Mouse (Mus musculus): ENCODE measurements around the gene Elp4. TPM values are rescaled to one million over a fixed set of nuclear protein-coding genes. Genes with fewer than 3 reads are reported as not detected.

The Elp4 gene
- total RNA-seq, 1 experiment = 15.6 TPM

GRCm38 (mm10) chr2:105663101-105663511, 241.3 kb downstream of the Elp4 start:
- no peak overlapping the region for H3K4me3 ChIP-seq (ENCODE audit: insufficient read depth in 1 of 2, low read depth in 1 of 2, low read length in 2 of 2, poor library complexity in 1 of 2, severe bottlenecking in 1 of 2)
- no peaks in the 10 kb centered on the region for H3K9me3 ChIP-seq (ENCODE audit: control insufficient read depth, insufficient read depth, low read depth, low read length)
- in situ Hi-C loops (cut with MboI; ENCODE audit: low sequenced_read_pairs in 2 of 2, unreplicated experiment in 2 of 2) = no loop called here
- no peak overlapping the region for H3K9ac ChIP-seq (ENCODE audit: insufficient read depth, low read depth, low read length, poor library complexity, severe bottlenecking)
- no peak overlapping the region for H3K27ac ChIP-seq (ENCODE audit: insufficient read depth, low read depth, low read length, poor library complexity, severe bottlenecking)
- H3K4me1 ChIP-seq (ENCODE audit: control insufficient read depth in 2 of 2, insufficient read depth in 2 of 2, low read length in 2 of 2, poor library complexity in 1 of 2) = 0 out of 4 replicates have a peak, but pooled peaks cover 0 to 4% of the 10 kb centered on the region in 2 experiments
- no peak for DNase-seq (ENCODE audit: low read depth, low spot score)
- no peak for TF ChIP-seq HCFC1 (IDR thresholded peaks at IDR 0.05; ENCODE audit: borderline replicate concordance, insufficient read depth, low read length)
- no peak for TF ChIP-seq ZC3H11A (IDR thresholded peaks at IDR 0.05; ENCODE audit: borderline replicate concordance, low read depth, low read length)
- H3K36me3 ChIP-seq (ENCODE audit: control insufficient read depth, insufficient read depth, low read length, poor library complexity, severe bottlenecking) = no peaks in the 10 kb centered on the region

- 0 out of 4 replicates have a peak, but pooled peaks cover 0 to 4% of the 10 kb centered on the region in 2 experiments for H3K4me1 ChIP-seq (ENCODE audit: control insufficient read depth in 2 of 2, insufficient read depth in 2 of 2, low read length in 2 of 2, poor library complexity in 1 of 2)
- H3K9me3 ChIP-seq (ENCODE audit: control insufficient read depth, insufficient read depth, low read depth, low read length) = no peaks in the 10 kb centered on the region
- H3K27ac ChIP-seq (ENCODE audit: insufficient read depth, low read depth, low read length, poor library complexity, severe bottlenecking) = no peak overlapping the region
- no peaks in the 10 kb centered on the region for H3K36me3 ChIP-seq (ENCODE audit: control insufficient read depth, insufficient read depth, low read length, poor library complexity, severe bottlenecking)
- DNase-seq (ENCODE audit: low read depth, low spot score) = no peak
- TF ChIP-seq ZNF384 (IDR thresholded peaks at IDR 0.05; ENCODE audit: low read depth, low read length) = no peak
- no peak overlapping the region for H3K4me3 ChIP-seq (ENCODE audit: insufficient read depth in 1 of 2, low read depth in 1 of 2, low read length in 2 of 2, poor library complexity in 1 of 2, severe bottlenecking in 1 of 2)
- in situ Hi-C loops (cut with MboI; ENCODE audit: low sequenced_read_pairs in 2 of 2, unreplicated experiment in 2 of 2) = no loop called here
- H3K9ac ChIP-seq (ENCODE audit: insufficient read depth, low read depth, low read length, poor library complexity, severe bottlenecking) = no peak overlapping the region
These were observed 241.8 kb downstream of the Elp4 start for GRCm38 (mm10) chr2:105662606-105663005.

- no peaks in the 10 kb centered on the region for H3K9me3 ChIP-seq (ENCODE audit: control insufficient read depth, insufficient read depth, low read depth, low read length)
- 0 out of 4 replicates have a peak, but pooled peaks cover 0 to 4% of the 10 kb centered on the region in 2 experiments for H3K4me1 ChIP-seq (ENCODE audit: control insufficient read depth in 2 of 2, insufficient read depth in 2 of 2, low read length in 2 of 2, poor library complexity in 1 of 2)
- TF ChIP-seq MAFK (IDR thresholded peaks at IDR 0.05; ENCODE audit: insufficient read depth, low read depth, low read length) = no peak
- no peak for TF ChIP-seq ZC3H11A (IDR thresholded peaks at IDR 0.05; ENCODE audit: borderline replicate concordance, low read depth, low read length)
- TF ChIP-seq HCFC1 (IDR thresholded peaks at IDR 0.05; ENCODE audit: borderline replicate concordance, insufficient read depth, low read length) = no peak
- TF ChIP-seq ZNF384 (IDR thresholded peaks at IDR 0.05; ENCODE audit: low read depth, low read length) = no peak
- TF ChIP-seq CHD2 (IDR thresholded peaks at IDR 0.05; ENCODE audit: low read depth, low read length) = no peak
- no peak overlapping the region for H3K4me3 ChIP-seq (ENCODE audit: insufficient read depth in 1 of 2, low read depth in 1 of 2, low read length in 2 of 2, poor library complexity in 1 of 2, severe bottlenecking in 1 of 2)
- no peak overlapping the region for H3K9ac ChIP-seq (ENCODE audit: insufficient read depth, low read depth, low read length, poor library complexity, severe bottlenecking)
- H3K36me3 ChIP-seq (ENCODE audit: control insufficient read depth, insufficient read depth, low read length, poor library complexity, severe bottlenecking) = no peaks in the 10 kb centered on the region
- DNase-seq (ENCODE audit: low read depth, low spot score) = no peak
- no peak overlapping the region for H3K27ac ChIP-seq (ENCODE audit: insufficient read depth, low read depth, low read length, poor library complexity, severe bottlenecking)
- in situ Hi-C loops (cut with MboI; ENCODE audit: low sequenced_read_pairs in 2 of 2, unreplicated experiment in 2 of 2) = no loop called here
These were observed 242.2 kb downstream of the Elp4 start for GRCm38 (mm10) chr2:105662121-105662520.

GRCm38 (mm10) chr2:105661623-105662066, 242.7 kb downstream of the Elp4 start:
- Histone ChIP-seq H3K4me3 (ENCODE audit: insufficient read depth in 1 of 2, low read depth in 1 of 2, low read length in 2 of 2, poor library complexity in 1 of 2, severe bottlenecking in 1 of 2) (no peak overlapping the region), H3K27ac (ENCODE audit: insufficient read depth, low read depth, low read length, poor library complexity, severe bottlenecking) (no peak overlapping the region)

More at GRCm38 (mm10) chr2:105661623-105662066, 242.7 kb downstream of the Elp4 start:
- TF ChIP-seq MAFK (IDR thresholded peaks at IDR 0.05; ENCODE audit: insufficient read depth, low read depth, low read length) (no peak), ZC3H11A (IDR thresholded peaks at IDR 0.05; ENCODE audit: borderline replicate concordance, low read depth, low read length) (no peak), CHD2 (IDR thresholded peaks at IDR 0.05; ENCODE audit: low read depth, low read length) (no peak), HCFC1 (IDR thresholded peaks at IDR 0.05; ENCODE audit: borderline replicate concordance, insufficient read depth, low read length) (no peak), ZNF384 (IDR thresholded peaks at IDR 0.05; ENCODE audit: low read depth, low read length) (no peak)
- Histone ChIP-seq H3K36me3 (ENCODE audit: control insufficient read depth, insufficient read depth, low read length, poor library complexity, severe bottlenecking) (no peaks in the 10 kb centered on the region), H3K9me3 (ENCODE audit: control insufficient read depth, insufficient read depth, low read depth, low read length) (no peaks in the 10 kb centered on the region), H3K4me1 (ENCODE audit: control insufficient read depth in 2 of 2, insufficient read depth in 2 of 2, low read length in 2 of 2, poor library complexity in 1 of 2) (0 out of 4 replicates have a peak, but pooled peaks cover 0 to 2% of the 10 kb centered on the region in 2 experiments), H3K9ac (ENCODE audit: insufficient read depth, low read depth, low read length, poor library complexity, severe bottlenecking) (no peak overlapping the region)
- DNase-seq (ENCODE audit: low read depth, low spot score) = no peak
- in situ Hi-C loops (cut with MboI; ENCODE audit: low sequenced_read_pairs in 2 of 2, unreplicated experiment in 2 of 2) = no loop called here

Data from ES-E14 (cell line).